Mouse (Mus musculus) stomach, embryonic 16.5 days (tissue): ENCODE data around the gene Epb41l3. TPM values are rescaled to one million over a fixed set of nuclear protein-coding genes. Genes with fewer than 3 reads are reported as not detected.

Experiments
- ATAC-seq: fragments of 200-750 bp; cut with Nextera tagmentation; 2 replicates; pipeline ENCODE4 v1.8.0; 2017; ENCODE audit warnings: moderate number of reproducible peaks, moderate TSS enrichment; ENCODE audit not compliant: insufficient read depth, low FRiP score
- H3K27ac ChIP-seq: fragments of 300-500 bp; sonication (generic); 2 replicates; pipeline ENCODE4 v1.5.1; 2014; ENCODE audit warnings: low read length
- H3K27me3 ChIP-seq: fragments of 300-500 bp; sonication (generic); 2 replicates; pipeline ENCODE4 v1.6.1; 2014; ENCODE audit warnings: low read length, control low read depth, mixed read lengths; ENCODE audit not compliant: control insufficient read depth, insufficient read depth
- H3K36me3 ChIP-seq: fragments of 300-500 bp; sonication (generic); 2 replicates; pipeline ENCODE4 v1.6.1; 2014; ENCODE audit warnings: low read length; ENCODE audit not compliant: control insufficient read depth, insufficient read depth
- H3K4me1 ChIP-seq: fragments of 300-500 bp; sonication (generic); 2 replicates; pipeline ENCODE4 v1.6.1; 2014; ENCODE audit warnings: low read length, control low read depth, mixed read lengths; ENCODE audit not compliant: control insufficient read depth, insufficient read depth
- H3K4me2 ChIP-seq: fragments of 300-500 bp; sonication (generic); 2 replicates; pipeline ENCODE4 v1.6.1; 2014; ENCODE audit warnings: low read depth, low read length, mixed read lengths
- H3K4me3 ChIP-seq: fragments of 300-500 bp; sonication (generic); replicated peaks from 2 replicates; pipeline ENCODE4 v1.5.1; 2014; ENCODE audit warnings: mild to moderate bottlenecking, low read length
- H3K9ac ChIP-seq: fragments of 300-500 bp; sonication (generic); 2 replicates; pipeline ENCODE4 v1.6.1; 2014; ENCODE audit warnings: low read length
- H3K9me3 ChIP-seq: fragments of 300-500 bp; sonication (generic); replicated peaks from 2 replicates; pipeline ENCODE4 v1.6.1; 2016; ENCODE audit warnings: low read length, control low read depth; ENCODE audit not compliant: control insufficient read depth
- WGBS: fragments of 180-500 bp; shearing (Covaris S2); extraction: QIAGEN DNeasy Blood & Tissue Kit; methylation state at CpG from one replicate; pipeline ENCODE4 v1.1.7; 2014; 5-methylcytosine and 5-hydroxymethylcytosine counted together
- polyA plus RNA-seq: library from polyadenylated mRNA; unstranded; fragments of >200 nt; fragmentation: Nextera tagmentation; extraction: Ambion mirVana; gene quantifications from 2 replicates; pipeline ENCODE4 v1.2.1, GENCODE M21; 2015

The Epb41l3 gene
- polyA plus RNA-seq, 1 experiment from 2014 or later = 56.1 TPM

- 91% methylated on average over 4 of the region's 4 CpGs for WGBS
- Histone ChIP-seq H3K4me2 (no peak overlapping the region), H3K36me3 (no peaks in the 10 kb centered on the region), H3K4me1 (no peaks in the 10 kb centered on the region), H3K4me3 (no peak overlapping the region), H3K9me3 (no peaks in the 10 kb centered on the region), H3K27ac (no peak overlapping the region), H3K27me3 (no peaks in the 10 kb centered on the region), H3K9ac (no peak overlapping the region)
- no peak for ATAC-seq
Observed at GRCm38 (mm10) chr17:69238810-69239373, 163.4 kb downstream of the Epb41l3 start.

- Histone ChIP-seq H3K27me3 (no peaks in the 10 kb centered on the region), H3K27ac (no peak overlapping the region), H3K36me3 (no peaks in the 10 kb centered on the region), H3K9me3 (no peaks in the 10 kb centered on the region), H3K9ac (no peak overlapping the region), H3K4me3 (no peak overlapping the region), H3K4me1 (no peaks in the 10 kb centered on the region), H3K4me2 (no peak overlapping the region)
- ATAC-seq = no peak
- 79% methylated on average over 6 of the region's 6 CpGs for WGBS
Observed at GRCm38 (mm10) chr17:69239423-69239822, 163.9 kb downstream of the Epb41l3 start.

GRCm38 (mm10) chr17:69255834-69256233, 180.4 kb downstream of the Epb41l3 start:
- Histone ChIP-seq H3K27me3 (no peaks in the 10 kb centered on the region), H3K4me3 (no peak overlapping the region), H3K9me3 (no peaks in the 10 kb centered on the region), H3K9ac (no peak overlapping the region), H3K4me2 (no peak overlapping the region), H3K4me1 (no peaks in the 10 kb centered on the region), H3K36me3 (no peaks in the 10 kb centered on the region), H3K27ac (no peak overlapping the region)
- 37% methylated on average over 9 of the region's 9 CpGs for WGBS
- ATAC-seq = no peak

GRCm38 (mm10) chr17:69256441-69256840, 181.0 kb downstream of the Epb41l3 start:
- Histone ChIP-seq H3K27me3 (no peaks in the 10 kb centered on the region), H3K9me3 (no peaks in the 10 kb centered on the region), H3K4me3 (no peak overlapping the region), H3K36me3 (no peaks in the 10 kb centered on the region), H3K4me1 (no peaks in the 10 kb centered on the region), H3K27ac (no peak overlapping the region), H3K9ac (no peak overlapping the region), H3K4me2 (no peak overlapping the region)
- ATAC-seq = no peak
- 42% methylated on average over 9 of the region's 9 CpGs for WGBS

GRCm38 (mm10) chr17:69263810-69264565, 188.5 kb downstream of the Epb41l3 start:
- H3K4me1 ChIP-seq = no peaks in the 10 kb centered on the region
- H3K4me2 ChIP-seq = no peak overlapping the region
- no peak overlapping the region for H3K9ac ChIP-seq
- H3K9me3 ChIP-seq = no peaks in the 10 kb centered on the region
- no peaks in the 10 kb centered on the region for H3K27me3 ChIP-seq
- no peak overlapping the region for H3K27ac ChIP-seq
- WGBS = 66% methylated on average over 15 of the region's 15 CpGs
- ATAC-seq = no peak
- no peak overlapping the region for H3K4me3 ChIP-seq
- no peaks in the 10 kb centered on the region for H3K36me3 ChIP-seq

- no peak overlapping the region for H3K4me2 ChIP-seq
- H3K9ac ChIP-seq = no peak overlapping the region
- no peaks in the 10 kb centered on the region for H3K9me3 ChIP-seq
- H3K4me1 ChIP-seq = no peaks in the 10 kb centered on the region
- H3K36me3 ChIP-seq = no peaks in the 10 kb centered on the region
- H3K27me3 ChIP-seq = no peaks in the 10 kb centered on the region
- H3K27ac ChIP-seq = no peak overlapping the region
- 41% methylated on average over 4 of the region's 4 CpGs for WGBS
- no peak for ATAC-seq
- no peak overlapping the region for H3K4me3 ChIP-seq
Observed at GRCm38 (mm10) chr17:69265171-69265570, 189.7 kb downstream of the Epb41l3 start.

GRCm38 (mm10) chr17:69265759-69266463, 190.4 kb downstream of the Epb41l3 start:
- Histone ChIP-seq H3K9ac (no peak overlapping the region), H3K9me3 (no peaks in the 10 kb centered on the region), H3K4me3 (no peak overlapping the region), H3K4me1 (no peaks in the 10 kb centered on the region), H3K4me2 (no peak overlapping the region), H3K36me3 (no peaks in the 10 kb centered on the region), H3K27ac (no peak overlapping the region), H3K27me3 (no peaks in the 10 kb centered on the region)
- WGBS = 42% methylated on average over 17 of the region's 17 CpGs
- ATAC-seq = no peak; the same call in 1 of the 2 replicates

GRCm38 (mm10) chr17:69266936-69267335, 191.5 kb downstream of the Epb41l3 start:
- Histone ChIP-seq H3K4me3 (no peak overlapping the region), H3K9ac (no peak overlapping the region), H3K4me2 (no peak overlapping the region), H3K36me3 (no peaks in the 10 kb centered on the region), H3K27me3 (no peaks in the 10 kb centered on the region), H3K4me1 (no peaks in the 10 kb centered on the region), H3K9me3 (no peaks in the 10 kb centered on the region), H3K27ac (no peak overlapping the region)
- 76% methylated on average over 5 of the region's 5 CpGs for WGBS
- no peak for ATAC-seq

- WGBS = 36% methylated on average over 6 of the region's 6 CpGs
- no peaks in the 10 kb centered on the region for H3K27me3 ChIP-seq
Observed at GRCm38 (mm10) chr17:69267526-69267925, 192.0 kb downstream of the Epb41l3 start.

More at GRCm38 (mm10) chr17:69267526-69267925, 192.0 kb downstream of the Epb41l3 start:
- no peak for ATAC-seq
- no peak overlapping the region for H3K4me3 ChIP-seq
- H3K36me3 ChIP-seq = no peaks in the 10 kb centered on the region
- no peak overlapping the region for H3K4me2 ChIP-seq
- H3K9ac ChIP-seq = no peak overlapping the region
- H3K27ac ChIP-seq = no peak overlapping the region
- H3K9me3 ChIP-seq = no peaks in the 10 kb centered on the region
- no peaks in the 10 kb centered on the region for H3K4me1 ChIP-seq
